Mouse (Mus musculus) kidney, adult 8-10 months (tissue): ENCODE data around the gene Rapgef5.
"Not testable (repeated sequence)": the region's sequence is repeated elsewhere in the genome, so short reads cannot be mapped to it uniquely, and the experiment has no call there.

Experiments
- DNase-seq, 2 experiments: peaks; one replicate each; pipeline ENCODE4 v3.0.0; 2022

Gene Rapgef5

GRCm38 (mm10) chr12:117783426-117783825 is 267.1 kb downstream of the Rapgef5 start:
- no peak for DNase-seq

GRCm38 (mm10) chr12:117786621-117787020 is 270.3 kb downstream of the Rapgef5 start:
- no peak for DNase-seq

- DNase-seq: no peak
Observed at GRCm38 (mm10) chr12:117788513-117789011, 272.3 kb downstream of the Rapgef5 start.

GRCm38 (mm10) chr12:117789017-117789416 is 272.7 kb downstream of the Rapgef5 start:
- DNase-seq: no peak

GRCm38 (mm10) chr12:117795303-117795702 is 279.0 kb downstream of the Rapgef5 start:
- DNase-seq: no peak

- not testable (repeated sequence) for DNase-seq
Observed at GRCm38 (mm10) chr12:117803989-117804388, 287.7 kb downstream of the Rapgef5 start, which contains the start of gene Cdca7l. TSS of gene Cdca7l (plus strand) at chr12:117804289.

- DNase-seq: no peak
Observed at GRCm38 (mm10) chr12:117805576-117805975, 289.3 kb downstream of the Rapgef5 start.

GRCm38 (mm10) chr12:117806007-117806451 is 289.8 kb downstream of the Rapgef5 start:
- no peak for DNase-seq

- DNase-seq: no peak
Observed at GRCm38 (mm10) chr12:117806470-117806869, 290.2 kb downstream of the Rapgef5 start.

- DNase-seq: no peak
Observed at GRCm38 (mm10) chr12:117807637-117808036, 291.4 kb downstream of the Rapgef5 start.

GRCm38 (mm10) chr12:117808355-117809326 is 292.4 kb downstream of the Rapgef5 start:
- DNase-seq: no peak
